Mouse (Mus musculus) embryonic fibroblast, embryonic 13.5 days (primary cell): ENCODE results near the gene Bmpr1a.

Source experiments
- CTCF ChIP-seq: IDR thresholded peaks from 2 replicates; pipeline ENCODE4 v1.5.1; 2011; ENCODE audit warnings: mild to moderate bottlenecking, control low read depth, low read length, moderate library complexity, borderline replicate concordance; ENCODE audit not compliant: insufficient read depth
- POLR2A ChIP-seq: IDR thresholded peaks from 2 replicates; pipeline ENCODE4 v1.6.1; 2011; ENCODE audit warnings: low read depth, mild to moderate bottlenecking, control low read depth, low read length, moderate library complexity

DNA sequence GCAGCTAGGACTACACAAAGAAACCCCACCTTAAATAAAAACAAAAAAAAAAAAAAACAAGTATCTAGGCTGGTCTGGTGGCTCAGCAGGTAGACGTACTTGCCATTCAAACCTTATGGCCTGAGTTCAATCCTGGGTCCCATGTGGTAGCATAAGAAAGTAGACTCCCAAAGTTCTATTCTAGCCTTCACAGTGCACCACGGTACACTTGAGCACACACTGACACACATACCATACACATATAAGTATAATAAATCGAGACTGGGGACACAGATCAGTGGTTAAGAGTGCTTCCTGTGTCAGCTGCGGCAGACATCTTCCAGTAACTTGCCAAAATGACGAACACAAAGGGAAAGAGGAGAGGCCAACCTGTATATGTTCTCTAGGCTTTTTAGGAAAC is 12.7 kb upstream of the Bmpr1a start:
- TF ChIP-seq CTCF (no peak), POLR2A (no peak)
